17 mouse cellular contexts compared by ENCODE assay signal in genomic region chr13:104631621-104632205, GRCm38 (mm10).
DNase-seq lines count a peak whose midpoint lies in the region; ATAC-seq lines count a peak whose summit lies in the region.
"Had no signal": no experiment of that assay in that cellular context is flagged by ENCODE, and none has a peak within 500 bp of the region (broad histone marks: within the 10 kb centered on the region; RNA-seq: fewer than 3 reads in every experiment).

No protein-coding gene starts in this region.

- WGBS in heart, embryonic 15.5 days: 61% methylated on average over 7 of the region's 7 CpGs
- WGBS in lung, embryonic 15.5 days: 77% methylated on average over 7 of the region's 7 CpGs
- 58% methylated on average over 7 of the region's 7 CpGs for WGBS in intestine, embryonic 15.5 days
- WGBS in stomach, embryonic 15.5 days: 66% methylated on average over 7 of the region's 7 CpGs
- 83% methylated on average over 7 of the region's 7 CpGs for WGBS in forebrain, embryonic 10.5 days

- H3K4me3 ChIP-seq in heart, embryonic 15.5 days: no peak overlapping the region
- no peak overlapping the region for H3K4me3 ChIP-seq in lung, embryonic 15.5 days
- no peak overlapping the region for H3K4me3 ChIP-seq in intestine, embryonic 15.5 days (replicated peaks)
- no peak overlapping the region for H3K4me3 ChIP-seq in stomach, embryonic 15.5 days (replicated peaks)
- no peak overlapping the region for H3K4me3 ChIP-seq in forebrain, embryonic 10.5 days
- H3K4me3 ChIP-seq: forebrain, embryonic 13.5 days; hindbrain, embryonic 12.5 days; liver, embryonic 13.5 days had no signal

- H3K4me2 ChIP-seq in heart, embryonic 15.5 days: no peak overlapping the region
- no peak overlapping the region for H3K4me2 ChIP-seq in lung, embryonic 15.5 days
- H3K4me2 ChIP-seq in intestine, embryonic 15.5 days (replicated peaks): 0 out of 2 replicates have a peak overlapping the region, but pooled peaks have one; percentile 1
- H3K4me2 ChIP-seq in stomach, embryonic 15.5 days: no peak overlapping the region
- H3K4me2 ChIP-seq: forebrain, embryonic 13.5 days; hindbrain, embryonic 12.5 days; liver, embryonic 13.5 days had no signal

- H3K9me3 ChIP-seq in heart, embryonic 15.5 days (replicated peaks): no peaks in the 10 kb centered on the region
- no peaks in the 10 kb centered on the region for H3K9me3 ChIP-seq in lung, embryonic 15.5 days
- no peaks in the 10 kb centered on the region for H3K9me3 ChIP-seq in intestine, embryonic 15.5 days
- no peaks in the 10 kb centered on the region for H3K9me3 ChIP-seq in stomach, embryonic 15.5 days
- no peaks in the 10 kb centered on the region for H3K9me3 ChIP-seq in forebrain, embryonic 10.5 days
- H3K9me3 ChIP-seq: forebrain, embryonic 13.5 days; hindbrain, embryonic 12.5 days; liver, embryonic 13.5 days had no signal

- no peaks in the 10 kb centered on the region for H3K27me3 ChIP-seq in heart, embryonic 15.5 days
- no peaks in the 10 kb centered on the region for H3K27me3 ChIP-seq in lung, embryonic 15.5 days
- H3K27me3 ChIP-seq in intestine, embryonic 15.5 days (replicated peaks): no peaks in the 10 kb centered on the region
- no peaks in the 10 kb centered on the region for H3K27me3 ChIP-seq in stomach, embryonic 15.5 days (replicated peaks)
- H3K27me3 ChIP-seq in forebrain, embryonic 10.5 days (ENCODE audit: poor library complexity, severe bottlenecking): no peaks in the 10 kb centered on the region
- H3K27me3 ChIP-seq: forebrain, embryonic 13.5 days; hindbrain, embryonic 12.5 days; liver, embryonic 13.5 days had no signal

- no peak for ATAC-seq in heart, embryonic 15.5 days (replicated peaks; ENCODE audit: insufficient number of reproducible peaks, insufficient read depth, low FRiP score, low read depth)
- peak; percentile 46; the same call in 1 of the 2 replicates for ATAC-seq in lung, embryonic 15.5 days (ENCODE audit: borderline replicate concordance, extremely low read depth, low FRiP score, low TSS enrichment)
- peak; percentile 69 for ATAC-seq in intestine, embryonic 15.5 days
- peak; percentile 80 for ATAC-seq in stomach, embryonic 15.5 days (ENCODE audit: insufficient read depth, low FRiP score, low read depth)
- ATAC-seq: CD4-positive, CD25-positive, alpha-beta regulatory T cell, adult 4 months; midbrain, embryonic 16.5 days had no signal

- H3K9ac ChIP-seq in heart, embryonic 15.5 days: peak overlapping the region; percentile 24; the same call in 1 of the 2 replicates
- no peak overlapping the region for H3K9ac ChIP-seq in lung, embryonic 15.5 days
- H3K9ac ChIP-seq in intestine, embryonic 15.5 days: no peak overlapping the region
- no peak overlapping the region for H3K9ac ChIP-seq in stomach, embryonic 15.5 days
- H3K9ac ChIP-seq: forebrain, embryonic 13.5 days; hindbrain, embryonic 12.5 days; liver, embryonic 13.5 days had no signal

- no peak for DNase-seq in heart, adult 18-20 months
- no peak for DNase-seq in lung, postnatal 4 days
- DNase-seq in forebrain, embryonic 10.5 days (ENCODE audit: extremely low spot score, low spot score): no peak
- DNase-seq in embryo, embryonic 9.5 days (ENCODE audit: extremely low spot score): no peak
- DNase-seq: adrenal gland, postnatal 25 days; liver, embryonic 13.5 days; right cerebral cortex, postnatal 4 days; thymus, postnatal 4 days had no signal

- H3K4me1 ChIP-seq in heart, embryonic 15.5 days (replicated peaks): peaks cover 57% of the 10 kb centered on the region
- H3K4me1 ChIP-seq in lung, embryonic 15.5 days: peaks cover 26% of the 10 kb centered on the region
- 0 out of 2 replicates have a peak, but pooled peaks cover 4% of the 10 kb centered on the region for H3K4me1 ChIP-seq in intestine, embryonic 15.5 days (replicated peaks)
- H3K4me1 ChIP-seq in stomach, embryonic 15.5 days: peaks cover 11% of the 10 kb centered on the region
- peaks cover 26% of the 10 kb centered on the region for H3K4me1 ChIP-seq in forebrain, embryonic 10.5 days

- peak overlapping the region; percentile 81 for H3K27ac ChIP-seq in heart, embryonic 15.5 days
- peak overlapping the region; percentile 71 for H3K27ac ChIP-seq in lung, embryonic 15.5 days
- H3K27ac ChIP-seq in intestine, embryonic 15.5 days: peak overlapping the region; percentile 89
- peak overlapping the region; percentile 84 for H3K27ac ChIP-seq in stomach, embryonic 15.5 days
- H3K27ac ChIP-seq in forebrain, embryonic 10.5 days: no peak overlapping the region
- H3K27ac ChIP-seq: forebrain, embryonic 13.5 days; hindbrain, embryonic 12.5 days; liver, embryonic 13.5 days; macrophage had no signal

- H3K36me3 ChIP-seq in heart, embryonic 15.5 days: no peaks in the 10 kb centered on the region; the same call in 1 of the 2 replicates
- H3K36me3 ChIP-seq in lung, embryonic 15.5 days: 0 out of 2 replicates have a peak, but pooled peaks cover 3% of the 10 kb centered on the region
- no peaks in the 10 kb centered on the region for H3K36me3 ChIP-seq in intestine, embryonic 15.5 days
- no peaks in the 10 kb centered on the region for H3K36me3 ChIP-seq in stomach, embryonic 15.5 days
- peaks cover 8% of the 10 kb centered on the region for H3K36me3 ChIP-seq in forebrain, embryonic 10.5 days (replicated peaks)
